Mouse (Mus musculus): Measurements from ENCODE around the gene Wwox.

Wwox gene

DNA sequence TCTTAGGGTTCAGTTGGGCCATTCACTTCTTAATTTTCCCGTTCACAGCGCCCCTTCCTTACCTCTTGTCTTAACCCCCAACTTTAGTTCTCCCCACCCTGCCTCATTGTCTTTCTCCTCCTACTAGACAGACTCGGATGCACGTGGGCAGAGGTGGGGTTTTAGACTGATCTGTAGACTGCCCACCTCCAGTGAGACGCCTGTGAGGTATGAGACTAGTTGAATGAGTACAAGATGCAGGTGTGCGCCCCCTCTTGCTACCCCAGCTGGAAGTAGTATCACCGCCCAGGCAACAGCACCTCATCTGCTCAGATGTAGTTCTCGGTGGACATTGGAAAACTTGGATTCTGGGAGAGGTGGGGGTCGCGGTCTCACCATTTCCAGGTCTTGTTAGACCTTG, 437.8 kb downstream of the Wwox start:
- DNase-seq, result peak; percentile 37

DNA sequence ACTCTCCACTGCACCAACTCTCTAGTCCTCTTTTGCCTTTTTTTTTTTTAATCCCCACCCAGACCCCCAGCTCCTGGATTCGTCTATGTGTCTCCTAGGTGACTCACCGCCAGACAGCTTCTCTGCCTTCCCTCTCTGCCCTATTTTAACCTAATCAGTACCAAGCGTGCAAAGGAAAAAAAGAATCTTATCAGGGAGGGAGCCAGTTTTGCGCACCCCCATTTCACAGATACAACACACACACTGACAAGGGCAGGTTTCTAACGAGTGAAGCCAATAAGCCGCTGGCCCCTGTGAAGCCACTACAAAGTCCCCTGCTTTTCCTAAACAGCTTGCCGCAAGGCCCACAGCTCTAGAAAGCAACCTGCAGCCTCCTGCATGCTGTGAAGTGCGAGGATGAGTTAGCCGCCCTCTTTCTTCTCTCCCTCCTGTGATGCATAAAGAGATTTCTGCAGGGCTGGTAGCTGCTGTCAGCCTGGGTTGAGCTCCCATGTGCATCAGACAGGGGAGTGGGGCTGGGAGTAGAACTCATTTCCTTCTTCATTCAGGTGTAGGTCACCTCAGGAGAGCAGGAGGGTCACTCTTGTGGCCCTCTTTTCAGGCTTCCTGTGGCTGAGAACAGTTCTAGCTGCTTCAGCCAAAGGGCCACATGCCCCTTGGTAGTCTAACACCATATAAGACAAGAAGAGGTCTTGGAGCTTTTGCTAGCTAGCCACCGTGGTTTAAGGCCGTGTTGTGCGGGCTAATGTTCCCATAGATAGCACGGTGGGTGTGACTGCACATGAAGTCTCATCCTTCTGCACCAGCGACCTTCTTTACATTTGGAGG, 439.2 kb downstream of the Wwox start:
- peak; percentile 57 for DNase-seq

DNA sequence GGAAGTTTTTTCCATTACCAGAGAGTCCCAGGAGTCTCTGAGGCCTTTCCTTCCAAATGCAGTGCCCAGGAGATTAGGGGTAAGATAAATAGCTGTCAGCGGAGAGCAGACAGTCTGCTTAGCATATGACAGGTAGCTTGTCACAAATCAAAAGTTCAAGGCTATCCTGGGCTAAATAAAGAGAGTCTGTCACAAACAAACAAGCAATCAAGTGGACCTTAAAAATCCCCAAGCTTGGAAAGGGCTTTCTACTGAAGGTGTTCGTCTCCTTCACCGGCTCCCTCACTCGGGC, 439.8 kb downstream of the Wwox start:
- no peak for DNase-seq

DNA sequence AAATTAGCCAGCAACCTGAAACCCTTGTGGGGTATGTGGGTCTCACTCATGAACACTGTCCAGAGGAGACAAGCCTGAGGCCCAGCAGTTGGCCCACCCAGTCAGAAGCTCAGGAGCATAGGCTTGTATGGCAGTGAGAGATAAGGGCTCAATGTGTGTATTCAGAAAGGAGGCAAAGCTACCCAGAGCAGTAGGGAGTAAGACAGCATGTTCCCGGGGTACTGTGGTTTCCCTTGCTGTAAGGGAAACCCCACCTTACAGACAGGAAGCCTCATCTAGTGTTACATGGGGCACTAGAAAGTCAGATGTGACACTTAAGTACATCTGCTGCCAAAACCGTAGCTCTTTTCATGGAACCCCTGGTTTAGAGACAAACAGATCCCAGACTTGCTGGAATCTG, 440.2 kb downstream of the Wwox start:
- peak; percentile 63 for DNase-seq

DNA sequence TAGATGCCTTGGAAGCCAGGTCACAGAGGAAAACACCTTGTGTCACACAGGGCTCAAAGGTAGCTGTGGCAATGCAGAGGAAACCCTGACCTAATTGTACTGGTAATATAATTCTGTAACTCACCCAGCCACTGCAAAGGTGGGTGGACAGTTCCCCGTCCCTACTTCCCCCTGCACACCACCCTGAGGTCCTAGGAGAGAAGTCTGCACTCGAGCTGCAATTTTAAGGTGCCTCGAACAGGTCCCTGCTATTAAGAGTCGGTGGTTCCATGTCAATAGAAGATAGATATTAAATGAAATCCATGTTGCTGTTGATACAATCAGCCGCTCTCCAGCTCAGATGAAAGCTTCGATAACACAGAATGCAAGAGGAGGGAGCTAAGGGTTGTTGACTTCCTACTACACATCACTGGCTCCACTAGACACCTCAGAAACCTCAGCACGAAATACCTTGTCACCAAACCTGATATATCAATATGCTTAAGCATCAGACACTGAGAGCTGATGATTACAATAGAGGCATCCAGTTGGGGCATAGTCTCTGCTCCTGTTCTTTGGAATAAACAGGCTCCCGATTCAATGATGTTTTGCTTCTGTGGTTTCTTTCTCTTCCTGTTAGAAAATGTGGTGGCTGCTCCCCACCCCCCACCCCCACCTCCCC, 441.1 kb downstream of the Wwox start:
- peak; percentile 61 for DNase-seq

DNA sequence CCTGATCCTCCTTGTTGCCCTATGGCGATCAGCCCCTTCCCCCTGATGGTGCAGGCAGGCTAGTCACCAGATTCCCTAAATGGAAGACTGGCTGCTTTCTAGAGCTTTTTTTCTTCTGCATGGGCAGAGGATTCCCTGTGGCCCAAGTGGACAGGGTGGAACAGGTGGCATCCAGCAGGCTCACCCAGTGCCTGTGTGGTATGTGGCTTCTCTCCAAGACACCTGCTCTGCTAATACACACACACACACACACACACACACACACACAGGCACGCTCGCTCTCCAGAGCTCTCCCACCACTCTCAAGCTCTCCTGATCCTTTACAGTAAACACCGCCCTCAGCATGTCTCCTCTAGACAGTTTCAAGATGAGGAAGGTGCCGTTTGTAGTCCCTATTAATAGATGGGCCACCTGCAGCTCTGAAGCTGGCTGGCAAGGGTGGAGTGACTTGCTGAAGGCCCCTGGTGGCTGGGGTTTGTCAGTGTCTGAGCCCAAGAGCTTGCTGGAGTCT, 442.5 kb downstream of the Wwox start:
- DNase-seq, result peak; percentile 72

DNA sequence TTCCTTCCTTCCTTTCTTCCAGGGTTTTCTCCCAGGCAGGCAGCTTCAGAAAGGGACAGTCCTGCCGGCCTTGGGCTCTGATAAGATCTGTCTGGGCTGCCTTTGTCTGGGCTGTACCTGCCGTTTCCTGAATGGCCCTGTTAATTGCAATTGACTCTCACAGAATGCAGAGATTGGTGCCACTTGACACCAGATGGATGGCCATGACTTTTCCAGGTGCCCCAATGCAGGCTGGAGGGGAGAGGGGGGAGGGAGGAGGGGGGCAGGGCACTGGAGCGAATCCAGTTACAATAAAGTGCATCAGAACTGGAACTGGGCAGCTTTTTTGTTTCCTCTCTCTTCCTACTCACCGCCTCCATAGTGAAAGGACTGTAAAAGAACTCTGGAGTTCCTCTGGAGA, 443.0 kb downstream of the Wwox start:
- no peak for DNase-seq

DNA sequence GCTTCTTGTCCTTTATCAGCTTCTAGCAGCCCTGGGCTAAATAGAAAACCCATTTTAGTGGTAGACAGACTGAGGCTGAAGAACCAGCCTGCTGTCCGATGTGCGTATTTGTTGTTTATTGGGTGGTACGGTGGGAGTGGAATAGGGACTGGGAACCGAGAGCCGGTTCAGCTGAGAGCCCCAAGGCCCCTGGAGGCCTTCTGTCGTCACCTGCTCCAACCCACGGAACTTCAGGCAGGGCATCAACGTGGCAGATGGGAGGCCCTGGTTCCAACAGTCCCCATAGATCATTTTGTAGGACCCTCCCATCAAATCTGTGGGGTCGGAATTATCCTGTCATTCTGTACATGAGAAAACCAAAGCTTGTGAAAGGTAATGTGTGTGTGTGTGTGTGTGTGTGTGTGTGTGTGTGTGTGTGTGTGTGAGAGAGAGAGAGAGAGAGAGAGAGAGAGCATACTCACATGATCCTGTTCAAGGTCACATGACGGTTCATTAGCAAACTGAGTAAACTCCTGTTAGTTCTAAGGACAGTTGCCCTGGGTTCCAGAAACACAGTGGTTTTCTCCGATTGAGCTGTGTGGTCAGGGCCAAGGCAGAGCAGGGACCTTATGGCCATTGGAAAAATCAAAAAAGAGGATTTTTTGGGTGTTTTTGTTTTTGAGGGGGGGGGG, 443.6 kb downstream of the Wwox start:
- DNase-seq, result no peak

DNA sequence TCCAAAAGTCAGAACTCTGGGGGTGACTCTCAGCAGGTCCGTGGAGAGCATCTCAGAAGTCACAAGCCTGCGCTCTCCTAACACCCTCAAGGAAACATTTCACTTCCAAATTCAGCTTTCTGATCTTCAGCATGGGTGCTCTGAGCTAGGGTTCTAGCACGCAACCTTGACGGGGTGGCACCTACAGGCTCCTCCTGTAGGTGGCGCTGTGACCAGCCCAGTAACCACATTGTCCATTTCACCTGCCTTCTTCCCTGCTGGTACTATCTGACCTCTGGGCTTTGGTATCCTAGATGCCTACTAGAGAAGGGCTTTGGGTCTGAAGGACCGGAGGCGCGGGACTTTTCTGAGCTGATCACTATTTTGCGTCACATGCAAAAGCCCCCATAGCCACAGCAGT, 444.5 kb downstream of the Wwox start:
- DNase-seq, result peak; percentile 42

DNA sequence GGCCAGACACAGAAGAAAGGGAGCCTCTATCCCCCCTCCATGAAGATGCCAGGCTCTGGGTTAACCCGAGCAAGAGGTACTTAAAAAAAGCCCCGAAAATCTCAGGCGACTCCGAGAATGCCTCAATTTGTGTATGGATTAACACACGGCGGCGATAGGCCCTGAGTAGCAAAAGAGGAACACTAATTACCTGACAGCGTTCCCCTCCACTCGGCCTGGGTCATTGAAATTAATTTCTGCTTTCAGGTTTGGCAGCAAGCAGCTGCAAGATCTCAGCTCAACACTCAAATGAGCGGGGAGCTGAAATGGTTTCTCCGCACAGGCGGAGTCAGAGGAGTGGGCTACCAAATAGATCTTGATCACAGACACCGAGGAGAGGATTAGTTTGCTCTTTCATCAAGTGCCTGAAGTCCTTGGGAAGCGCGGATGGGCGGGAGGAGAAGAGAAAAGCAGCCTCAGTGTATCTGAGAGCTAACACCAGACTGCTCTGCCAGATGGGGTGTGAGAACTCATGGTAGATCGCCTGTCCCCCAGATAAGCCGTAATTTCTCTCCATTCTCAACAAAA, 445.7 kb downstream of the Wwox start:
- DNase-seq, result no peak

DNA sequence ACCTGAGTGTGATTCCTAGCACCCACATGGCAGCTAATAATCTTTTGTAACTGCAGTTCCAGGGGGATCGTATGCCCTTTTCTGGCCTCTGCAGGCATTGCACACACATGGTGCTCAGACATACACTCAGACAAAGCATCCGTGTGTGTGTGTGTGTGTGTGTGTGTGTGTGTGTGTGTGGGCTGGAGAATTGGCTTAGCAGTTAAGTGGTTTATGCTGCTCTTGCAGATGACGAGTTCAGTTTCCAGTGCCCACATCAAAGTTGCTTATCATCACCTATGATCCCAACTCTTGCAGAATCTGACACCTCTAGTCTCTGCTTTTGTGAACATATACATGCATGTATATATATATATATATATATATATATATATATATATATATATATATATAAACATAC, 448.9 kb downstream of the Wwox start:
- no peak for DNase-seq

DNA sequence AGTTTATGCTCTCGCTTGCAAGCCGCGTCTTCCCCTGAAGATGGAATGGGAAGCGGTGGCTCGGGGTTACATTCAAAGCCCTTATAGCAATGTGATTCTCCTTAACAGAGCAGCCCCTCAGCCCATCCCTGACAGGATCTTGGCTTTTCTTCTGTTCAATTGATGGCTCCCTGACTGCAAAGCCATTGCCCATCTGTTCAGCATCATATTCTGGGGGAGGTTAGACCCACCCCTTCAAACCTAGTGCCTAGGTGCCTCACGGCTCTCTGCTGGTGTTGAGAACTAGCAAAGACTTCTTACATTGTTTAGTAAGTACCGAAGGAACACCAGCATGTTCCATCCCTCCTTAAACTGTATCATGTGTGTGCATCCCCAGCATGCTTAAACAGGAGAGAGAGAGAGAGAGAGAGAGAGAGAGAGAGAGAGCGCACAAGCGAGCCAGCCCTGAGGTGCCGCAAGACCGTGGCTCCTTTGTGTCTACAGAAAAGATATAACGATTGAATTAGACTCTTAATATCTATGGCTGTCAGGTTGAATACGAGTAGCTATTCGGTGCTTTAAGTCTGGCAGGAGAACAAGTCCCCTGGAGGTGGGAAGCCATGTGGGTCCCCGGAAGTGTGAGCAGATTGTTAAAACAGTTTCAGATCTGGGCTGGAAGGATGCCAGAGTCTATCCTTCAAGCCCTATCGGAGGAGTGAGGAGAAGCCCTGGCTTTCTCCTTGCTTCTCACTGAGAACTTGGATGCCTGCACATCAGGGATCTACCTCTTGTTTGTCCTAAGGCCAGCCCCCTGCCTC, 450.3 kb downstream of the Wwox start:
- no peak for DNase-seq

DNA sequence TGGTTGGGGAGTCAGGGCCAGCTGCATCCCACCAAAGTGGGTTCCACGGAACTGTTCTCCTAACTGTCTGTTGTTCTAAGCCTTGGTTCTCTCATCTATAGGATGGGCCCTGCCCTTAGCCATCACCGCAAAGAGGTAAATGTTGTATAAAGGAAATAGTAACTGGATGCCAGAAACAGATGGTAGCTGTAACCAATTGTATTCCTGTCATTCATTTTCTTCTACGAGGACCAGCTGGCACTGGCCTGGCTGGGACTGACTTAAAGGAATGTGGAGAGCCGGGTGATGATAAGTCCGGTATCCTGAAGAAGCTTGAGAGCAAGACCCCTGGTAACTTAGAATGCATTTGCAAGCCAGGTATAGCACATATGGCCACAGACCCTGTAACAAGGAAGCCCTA, 451.0 kb downstream of the Wwox start:
- no peak for DNase-seq

DNA sequence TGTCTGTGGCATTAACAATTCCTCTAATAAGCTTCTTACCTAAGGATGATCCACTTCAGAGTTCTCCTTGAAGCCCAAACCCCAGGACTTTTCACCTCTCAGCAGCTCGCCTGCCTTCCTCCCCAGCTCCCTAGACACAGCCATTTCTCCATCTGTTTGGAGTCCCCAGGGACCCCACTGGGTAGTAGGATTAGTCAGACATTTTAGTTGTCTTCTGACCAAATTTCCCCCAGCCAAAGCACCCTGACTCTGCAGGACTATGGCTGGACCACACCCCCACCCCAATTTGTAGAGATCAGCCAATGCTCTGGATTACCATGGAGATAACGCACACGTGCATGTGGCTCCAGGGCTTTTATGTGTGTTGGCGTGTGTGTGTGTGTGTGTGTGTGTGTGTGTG, 451.8 kb downstream of the Wwox start:
- DNase-seq, result no peak

DNA sequence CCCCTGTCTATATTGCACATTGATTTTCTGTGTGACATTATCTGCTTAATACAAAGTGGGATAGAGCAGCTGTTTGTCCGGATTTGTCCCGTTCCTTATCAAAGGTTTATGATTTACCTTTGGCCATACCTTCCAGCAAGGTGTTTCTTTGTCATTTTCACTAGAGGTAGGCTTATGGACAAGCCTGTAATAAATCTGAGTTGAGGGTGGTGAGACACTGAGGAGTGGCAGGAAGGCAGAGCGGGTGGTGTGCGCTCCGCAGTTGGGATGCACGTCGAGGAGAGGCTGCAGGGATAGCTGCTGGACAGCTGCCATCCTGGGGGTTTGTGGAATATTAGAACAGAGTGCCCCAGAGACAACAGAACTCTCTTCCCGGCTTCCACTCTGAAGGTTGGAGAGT, 458.0 kb downstream of the Wwox start:
- DNase-seq, result no peak

DNA sequence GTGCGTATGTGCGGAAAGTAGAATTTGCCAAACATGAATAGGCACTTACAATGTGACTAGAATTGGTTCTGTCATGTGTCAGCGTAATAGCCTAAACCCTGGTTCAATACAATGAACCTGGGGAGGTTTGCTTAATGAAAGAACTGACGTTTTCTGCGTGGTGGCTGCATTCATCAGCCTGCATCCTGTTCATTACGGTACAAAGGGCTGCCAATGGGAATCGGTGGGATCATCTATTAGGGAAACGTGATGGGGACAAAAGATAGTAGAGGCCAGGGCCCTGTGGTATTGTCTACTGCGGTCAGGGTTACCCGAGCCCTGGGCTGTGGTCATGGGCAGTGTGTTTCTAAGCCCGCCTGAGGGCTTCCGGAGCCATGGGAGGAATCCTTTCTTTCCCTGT, 459.7 kb downstream of the Wwox start:
- DNase-seq, result no peak

DNA sequence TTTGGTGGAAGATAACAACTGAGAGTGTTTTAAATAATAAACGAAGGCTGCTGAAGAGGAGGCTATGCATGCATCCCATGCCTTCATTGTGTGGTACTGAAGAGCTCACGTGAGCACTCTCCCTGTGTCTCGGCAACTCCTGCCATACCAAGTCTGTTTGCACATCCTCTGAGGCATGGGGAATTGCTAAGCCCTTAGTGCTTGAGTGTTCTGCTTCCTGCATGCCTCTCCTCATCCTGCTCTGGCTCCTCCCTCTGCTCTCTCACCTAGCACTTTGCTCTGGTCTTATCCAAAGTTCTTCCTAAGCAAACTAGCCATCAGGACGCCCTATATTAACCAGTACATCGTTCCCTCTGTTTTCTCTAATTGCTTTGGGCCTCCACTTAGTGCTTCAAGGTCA, 463.1 kb downstream of the Wwox start:
- DNase-seq, result no peak

DNA sequence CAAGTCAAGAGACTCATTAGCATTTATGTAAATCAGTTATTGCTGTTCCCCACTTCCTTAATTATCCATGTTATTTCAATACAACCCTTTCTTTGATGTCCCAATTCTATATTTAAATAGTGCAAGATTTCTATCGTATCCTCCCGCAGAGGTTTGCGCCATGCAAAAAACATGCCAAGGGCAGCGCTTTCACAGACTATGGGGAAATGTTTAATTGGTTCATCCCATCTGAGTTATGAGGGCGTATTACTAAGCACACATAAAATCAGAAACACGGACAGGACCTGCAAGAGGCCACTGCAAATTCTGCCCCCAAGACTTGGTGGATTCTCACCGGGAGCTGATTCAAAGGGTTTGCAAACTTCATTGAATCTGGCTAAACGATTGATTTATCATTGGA, 468.6 kb downstream of the Wwox start:
- no peak for DNase-seq

DNA sequence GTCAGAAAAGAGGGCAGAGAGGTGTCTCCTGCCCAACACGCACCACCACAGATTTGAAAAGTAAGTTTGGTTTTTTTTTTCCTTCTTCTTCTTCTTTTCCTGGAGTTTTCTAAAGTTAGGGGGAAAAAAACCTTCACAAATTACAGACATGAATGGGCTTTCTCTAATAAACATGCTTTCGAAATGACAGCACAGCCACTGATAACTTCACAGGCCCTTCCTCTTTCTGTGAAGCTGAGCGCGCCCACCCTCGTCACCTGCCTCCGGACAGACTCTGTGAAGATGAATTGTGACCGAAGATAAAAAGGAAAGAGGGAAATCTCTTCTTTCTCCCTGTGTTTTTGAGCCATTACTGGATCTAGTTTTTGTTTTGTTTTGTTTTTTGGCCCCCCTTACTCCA, 469.1 kb downstream of the Wwox start:
- DNase-seq, result no peak

DNA sequence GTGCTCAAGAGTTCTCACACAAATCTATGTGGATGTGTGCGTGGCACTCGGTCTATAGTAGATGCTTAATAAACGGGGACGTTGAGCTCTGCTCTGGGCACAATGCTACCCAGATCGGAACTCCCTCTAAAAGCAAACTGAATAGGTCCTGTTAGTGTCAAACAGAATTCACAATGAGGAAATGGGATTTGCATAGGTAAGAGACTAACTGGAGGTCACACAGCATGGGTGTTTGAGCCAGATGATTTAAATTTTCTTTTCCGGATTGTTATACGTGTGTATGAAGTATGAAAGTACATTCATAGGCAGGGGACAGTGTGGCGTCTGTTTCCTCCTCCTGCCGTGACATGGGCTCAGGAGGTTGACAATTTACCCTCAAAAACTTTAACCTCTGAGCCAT, 469.7 kb downstream of the Wwox start:
- DNase-seq, result no peak

DNA sequence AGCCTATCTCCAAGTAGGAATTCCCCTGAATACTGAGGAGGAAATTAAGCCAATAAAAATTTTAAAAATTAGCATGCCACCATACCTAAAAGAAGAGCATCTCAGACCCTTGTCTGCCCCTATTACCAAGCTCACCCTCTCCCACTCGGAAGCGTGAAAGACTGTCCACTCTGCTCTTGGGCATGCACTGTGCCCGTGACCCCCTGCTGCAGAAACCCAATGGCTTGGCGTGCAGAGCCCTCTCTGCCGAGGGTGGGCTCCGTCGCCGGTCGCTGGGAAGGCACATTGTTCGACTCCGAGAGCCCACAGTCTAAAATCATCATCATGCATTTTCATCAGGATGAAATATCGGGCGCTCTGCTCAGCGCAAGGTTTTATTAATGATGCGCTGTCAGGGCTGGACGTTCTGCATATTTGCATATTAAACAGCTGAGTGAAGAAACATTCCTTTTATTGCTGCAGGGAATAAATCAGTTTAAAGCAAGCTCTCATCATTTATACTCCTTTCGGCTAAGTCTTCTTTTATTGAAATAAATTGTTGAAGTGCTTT, 471.7 kb downstream of the Wwox start:
- DNase-seq, result no peak

DNA sequence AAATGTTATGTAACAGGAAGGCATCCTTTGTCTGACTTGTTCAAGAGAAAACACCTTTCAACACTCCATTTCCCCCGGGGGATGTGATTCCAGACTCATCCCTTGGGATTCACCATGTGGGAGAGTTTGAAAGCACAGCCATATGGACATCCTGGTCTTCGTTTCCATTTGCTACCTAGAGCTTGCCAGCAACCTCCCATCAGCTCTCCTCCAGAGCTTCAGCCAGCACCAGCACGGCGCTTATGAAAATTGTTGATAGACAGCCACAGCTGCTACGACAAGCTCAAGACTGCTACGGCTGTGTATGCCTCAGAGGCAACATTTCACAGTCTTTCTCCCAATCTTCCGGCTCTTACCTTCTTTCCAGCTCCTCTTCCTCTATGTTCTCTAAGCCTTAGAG, 484.2 kb downstream of the Wwox start:
- DNase-seq, result no peak

DNA sequence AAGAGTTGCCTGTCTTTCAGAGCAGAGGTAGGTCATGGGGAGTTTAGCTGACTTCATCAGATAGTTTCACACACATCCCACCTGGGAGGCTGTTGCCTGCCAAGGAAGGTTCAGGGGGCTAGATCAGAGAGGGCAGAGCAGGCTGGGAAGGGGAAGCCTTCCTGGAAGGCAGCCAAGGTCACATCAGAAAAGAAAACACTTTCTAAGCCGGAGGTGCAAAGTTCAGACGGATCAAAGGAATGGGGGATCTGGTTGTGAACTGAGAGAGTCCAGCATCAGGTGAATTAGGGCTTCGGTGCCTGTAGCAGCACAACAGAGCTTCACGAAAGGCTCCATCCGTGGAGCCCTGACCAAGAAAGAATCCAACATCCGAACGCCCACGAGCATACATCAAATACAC, 488.0 kb downstream of the Wwox start:
- DNase-seq, result no peak

Data from thymus, postnatal 25 days (tissue).